Mouse (Mus musculus) liver, embryonic 14.5 days (tissue): ENCODE results near the gene Olfr643.

Experiments used
- CTCF ChIP-seq: IDR thresholded peaks from 2 replicates; pipeline ENCODE4 v1.5.1; 2016; ENCODE audit warnings: antibody characterized with exemption, low read depth, control low read depth
- EP300 ChIP-seq: IDR thresholded peaks from 2 replicates; pipeline ENCODE4 v1.6.1; 2016; ENCODE audit warnings: antibody characterized with exemption, low read depth

DNA sequence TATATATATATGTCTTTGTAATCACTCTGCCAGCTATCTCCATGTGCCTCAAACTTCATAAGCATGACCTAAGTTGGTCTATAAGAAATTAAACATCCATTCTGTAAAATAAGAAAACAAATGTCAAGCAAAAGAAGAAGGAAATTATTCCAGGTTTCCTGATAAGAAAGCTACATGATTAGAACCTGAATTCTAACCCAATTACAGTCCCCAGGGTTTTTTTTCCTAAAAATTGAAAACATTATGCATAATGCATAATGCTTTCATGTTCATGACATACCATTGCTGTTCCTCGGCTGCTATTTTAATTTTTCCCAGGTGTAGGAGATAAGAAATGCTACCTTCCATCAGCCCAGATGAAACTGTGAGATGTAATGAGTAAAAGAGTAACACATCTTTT is 51.8 kb downstream of the Olfr643 start, which contains the start of gene Olfr645:
- TF ChIP-seq CTCF (no peak), EP300 (no peak)
